Mouse (Mus musculus) stomach, postnatal 0 days (tissue): ENCODE measurements around the gene Phldb1. TPM values are rescaled to one million over a fixed set of nuclear protein-coding genes. Genes with fewer than 3 reads are reported as not detected.

ENCODE experiments used
- ATAC-seq: fragments of 200-750 bp; cut with Nextera tagmentation; 2 replicates; pipeline ENCODE4 v1.8.0; 2017; ENCODE audit not compliant: low FRiP score, low TSS enrichment
- DNase-seq: peaks from one replicate; pipeline ENCODE4 v3.0.0-alpha.2; 2016; ENCODE audit warnings: low spot score
- H3K27ac ChIP-seq: fragments of 300-500 bp; sonication (generic); replicated peaks from 2 replicates; pipeline ENCODE4 v1.5.1; 2014; ENCODE audit warnings: mild to moderate bottlenecking, control low read depth
- H3K27me3 ChIP-seq: fragments of 300-500 bp; sonication (generic); 2 replicates; pipeline ENCODE4 v1.6.1; 2014; ENCODE audit warnings: low read length; ENCODE audit not compliant: control insufficient read depth, insufficient read depth
- H3K36me3 ChIP-seq: fragments of 300-500 bp; sonication (generic); 2 replicates; pipeline ENCODE4 v1.6.1; 2014; ENCODE audit warnings: low read length, mixed read lengths; ENCODE audit not compliant: control insufficient read depth, insufficient read depth
- H3K4me1 ChIP-seq: fragments of 300-500 bp; sonication (generic); replicated peaks from 2 replicates; pipeline ENCODE4 v1.6.1; 2014; ENCODE audit warnings: antibody characterized with exemption; ENCODE audit not compliant: control insufficient read depth, insufficient read depth
- H3K4me2 ChIP-seq: fragments of 300-500 bp; sonication (generic); replicated peaks from 2 replicates; pipeline ENCODE4 v1.6.1; 2014; ENCODE audit warnings: low read depth, mild to moderate bottlenecking, control low read depth, moderate library complexity
- H3K4me3 ChIP-seq: fragments of 300-500 bp; sonication (generic); 2 replicates; pipeline ENCODE4 v1.5.1; 2014; ENCODE audit warnings: low read depth, low read length, control low read depth
- H3K9ac ChIP-seq: fragments of 300-500 bp; sonication (generic); 2 replicates; pipeline ENCODE4 v1.6.1; 2014; ENCODE audit warnings: mild to moderate bottlenecking, low read length, control low read depth, mixed read lengths
- H3K9me3 ChIP-seq: fragments of 300-500 bp; sonication (generic); 2 replicates; pipeline ENCODE4 v1.6.1; 2016; ENCODE audit warnings: low read length; ENCODE audit not compliant: control insufficient read depth
- CTCF ChIP-seq: IDR thresholded peaks from 2 replicates; pipeline ENCODE4 v1.5.1; 2016; ENCODE audit warnings: antibody characterized with exemption, low read depth, mild to moderate bottlenecking, moderate library complexity
- EP300 ChIP-seq: optimal IDR thresholded peaks from 2 replicates; pipeline ENCODE3; 2016; ENCODE audit warnings: antibody characterized with exemption
- WGBS: fragments of 180-500 bp; shearing (Covaris S2); extraction: QIAGEN DNeasy Blood & Tissue Kit; methylation state at CpG from one replicate; pipeline ENCODE4 v1.1.7; 2014; 5-methylcytosine and 5-hydroxymethylcytosine counted together
- polyA plus RNA-seq: library from polyadenylated mRNA; unstranded; fragments of >200 nt; fragmentation: Nextera tagmentation; extraction: Ambion mirVana; gene quantifications from 2 replicates; pipeline ENCODE4 v1.2.1, GENCODE M21; 2015

Phldb1 gene
- polyA plus RNA-seq, 1 experiment from 2014 or later = 14.9 TPM

DNA sequence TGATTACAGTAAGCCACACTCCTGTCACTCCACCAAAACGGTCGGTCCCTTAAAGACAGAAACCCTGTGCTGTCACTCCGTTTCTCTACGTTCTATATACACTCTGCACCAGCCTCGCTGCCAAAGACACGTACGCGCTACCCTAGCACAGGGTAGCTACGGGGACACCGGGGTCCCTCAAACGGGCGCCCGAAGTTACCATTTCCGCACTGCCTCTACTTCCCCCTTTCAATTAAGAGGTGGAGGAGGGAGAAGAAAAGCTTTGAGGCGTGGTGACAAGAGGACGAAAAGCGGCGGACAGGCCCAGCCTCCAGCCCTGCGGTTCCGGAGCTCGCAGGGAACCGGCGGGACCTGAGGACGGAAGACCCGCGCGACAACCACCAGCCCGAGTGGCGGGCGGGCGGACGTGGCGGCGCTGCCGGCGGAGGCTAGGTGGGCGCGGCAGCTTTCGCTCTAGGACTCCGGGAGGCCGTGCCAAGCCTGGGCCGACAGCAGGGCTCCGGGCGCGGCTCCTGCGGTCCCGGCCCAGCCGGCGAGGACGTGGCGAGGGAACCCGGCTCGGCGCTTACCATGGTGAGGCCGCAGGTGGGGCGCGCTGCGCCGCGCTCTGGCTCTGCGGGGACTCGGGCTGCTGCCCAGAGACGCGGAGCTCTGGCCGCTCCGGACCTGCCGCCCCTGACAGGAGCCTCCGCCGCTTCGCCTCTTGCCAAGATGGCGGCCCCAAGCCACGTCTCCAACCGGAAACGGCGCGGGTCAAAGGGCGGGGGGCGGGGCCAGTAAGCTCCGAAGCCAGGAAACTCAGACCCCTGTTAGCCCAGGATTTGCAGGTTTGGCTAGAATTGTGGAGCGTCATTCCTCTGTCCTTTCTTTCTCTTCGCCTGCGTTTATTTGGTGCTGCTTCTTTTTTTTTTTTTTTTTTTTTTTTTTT lies 32.4 kb upstream of the Phldb1 start, which contains the start of the genes Arcn1 and Ift46:
Gene Arcn1 (minus strand): TSS at position 745 of the 928 bp plus-strand sequence.
Gene Ift46 (plus strand): TSS at position 808 of the 928 bp plus-strand sequence.
- peak within 1 kb of the TSS; percentile 98 for H3K27ac ChIP-seq
- H3K4me3 ChIP-seq = peak within 1 kb of the TSS; percentile 98
- H3K9me3 ChIP-seq = no peaks in the 10 kb centered on the region
- peak; percentile 27 for TF ChIP-seq EP300
- TF ChIP-seq CTCF = no peak; the same call in 1 of the 2 replicates
- no peaks in the 10 kb centered on the region for H3K4me1 ChIP-seq
- H3K27me3 ChIP-seq = no peaks in the 10 kb centered on the region
- peak within 1 kb of the TSS; percentile 55 for H3K4me2 ChIP-seq
- DNase-seq (peak; percentile 94), ATAC-seq (peak; percentile 88)
- no peaks in the 10 kb centered on the region for H3K36me3 ChIP-seq
- H3K9ac ChIP-seq = peak within 1 kb of the TSS; percentile 99
- WGBS = under 1% methylated on average over 72 of the region's 82 CpGs

DNA sequence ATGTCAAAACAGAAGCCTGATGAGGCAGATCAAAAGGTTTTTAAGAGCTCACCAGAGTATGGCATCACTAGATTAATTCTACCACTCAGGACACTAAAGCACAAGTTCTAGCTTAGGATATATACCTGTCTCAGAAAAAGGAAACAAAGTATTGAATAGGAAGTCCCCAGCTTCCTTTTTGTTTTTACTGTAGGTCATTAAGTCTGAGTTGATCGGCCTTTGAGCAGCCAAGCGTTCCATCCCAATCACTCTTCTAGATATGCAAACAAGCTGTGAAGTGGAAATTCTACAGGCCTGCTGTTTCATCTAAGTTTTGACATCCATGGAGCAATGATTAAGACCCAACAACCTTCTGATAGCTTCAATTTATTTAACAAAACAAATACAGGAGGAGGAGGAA lies 25.9 kb upstream of the Phldb1 start:
- Histone ChIP-seq H3K9ac (no peak overlapping the region), H3K4me2 (no peak overlapping the region), H3K4me1 (no peaks in the 10 kb centered on the region), H3K27ac (no peak overlapping the region), H3K27me3 (no peaks in the 10 kb centered on the region), H3K9me3 (no peaks in the 10 kb centered on the region), H3K36me3 (peaks cover 8% of the 10 kb centered on the region; the same call in 1 of the 2 replicates), H3K4me3 (no peak overlapping the region)
- DNase-seq (no peak), ATAC-seq (no peak)
- TF ChIP-seq EP300 (no peak), CTCF (no peak)
- 55% methylated on average over 2 of the region's 2 CpGs for WGBS

DNA sequence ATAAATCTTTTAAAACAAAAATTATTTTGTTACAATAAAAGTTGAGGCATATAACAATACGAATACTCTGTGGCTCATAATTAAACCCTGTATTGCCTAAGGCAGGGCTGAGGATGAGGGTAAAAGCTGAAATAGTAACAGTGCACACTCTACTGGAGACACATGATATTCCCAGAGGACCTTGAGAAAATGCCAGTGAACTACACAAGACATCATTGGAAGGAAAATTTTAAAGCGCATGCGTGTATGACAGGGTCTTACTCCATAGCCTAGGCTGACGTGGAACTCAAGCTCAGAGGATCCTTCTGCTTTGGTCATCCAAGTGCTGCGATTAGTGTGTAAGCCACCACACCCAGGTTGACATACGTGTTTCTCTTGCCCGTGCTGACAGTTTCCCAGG lies 13.5 kb upstream of the Phldb1 start:
- DNase-seq (no peak), ATAC-seq (0 out of 2 replicates have a peak, but pooled peaks have one; percentile 45)
- Histone ChIP-seq H3K9ac (no peak overlapping the region), H3K4me1 (no peaks in the 10 kb centered on the region), H3K36me3 (peaks cover 24% of the 10 kb centered on the region), H3K27me3 (no peaks in the 10 kb centered on the region), H3K27ac (no peak overlapping the region), H3K4me2 (no peak overlapping the region), H3K4me3 (no peak overlapping the region), H3K9me3 (no peaks in the 10 kb centered on the region)
- TF ChIP-seq CTCF (peak; percentile 47), EP300 (no peak)
- WGBS = 89% methylated on average over 7 of the region's 7 CpGs

DNA sequence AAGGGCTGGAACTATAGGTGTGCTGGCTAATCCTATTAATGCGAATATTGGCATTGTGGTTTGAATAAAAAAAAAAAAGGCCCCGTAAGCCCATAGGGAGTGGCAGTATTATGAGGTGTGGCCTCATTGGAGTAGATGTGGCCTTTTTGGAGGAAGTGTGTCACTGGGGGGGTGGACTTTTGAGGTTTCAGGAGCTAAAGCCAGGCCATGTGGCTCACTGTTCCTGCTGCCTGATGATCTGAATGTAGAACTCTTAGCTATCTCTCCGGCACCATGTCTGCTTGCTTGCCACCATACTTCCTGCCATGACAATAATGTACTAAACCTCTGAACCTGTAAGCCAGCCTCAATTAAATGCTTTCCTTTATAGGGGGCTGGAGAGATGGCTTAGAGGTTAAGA lies 12.3 kb upstream of the Phldb1 start:
- no peaks in the 10 kb centered on the region for H3K4me1 ChIP-seq
- no peaks in the 10 kb centered on the region for H3K9me3 ChIP-seq
- WGBS = 84% methylated on average over 3 of the region's 3 CpGs
- DNase-seq = no peak
- H3K27me3 ChIP-seq = no peaks in the 10 kb centered on the region
- no peak for ATAC-seq
- no peak overlapping the region for H3K4me2 ChIP-seq
- no peak overlapping the region for H3K4me3 ChIP-seq
- H3K27ac ChIP-seq = no peak overlapping the region
- H3K36me3 ChIP-seq = peaks cover 25% of the 10 kb centered on the region
- TF ChIP-seq EP300 = no peak
- TF ChIP-seq CTCF = no peak
- H3K9ac ChIP-seq = no peak overlapping the region

DNA sequence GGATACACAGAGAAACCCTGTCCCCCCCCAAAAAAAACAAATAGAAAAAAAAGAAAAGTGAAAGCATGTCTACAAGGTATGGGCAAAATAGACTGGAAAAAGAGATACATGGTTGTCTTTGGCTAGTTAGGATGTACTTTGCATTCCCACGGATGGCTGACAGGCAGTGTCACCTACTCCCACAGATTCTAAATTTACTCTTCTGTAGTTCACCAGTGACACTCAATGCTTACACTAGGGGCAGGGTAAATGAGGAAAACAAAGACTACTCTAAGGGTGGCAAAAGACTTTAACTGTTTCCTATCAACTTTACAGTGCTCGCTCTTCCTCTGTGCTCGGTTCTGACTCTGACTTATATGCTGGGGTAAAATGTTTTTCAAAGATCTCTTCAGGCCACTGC lies 11.7 kb upstream of the Phldb1 start:
- Histone ChIP-seq H3K9me3 (no peaks in the 10 kb centered on the region), H3K9ac (no peak overlapping the region), H3K27me3 (no peaks in the 10 kb centered on the region), H3K4me2 (no peak overlapping the region), H3K36me3 (peaks cover 20% of the 10 kb centered on the region), H3K4me3 (no peak overlapping the region), H3K27ac (no peak overlapping the region), H3K4me1 (no peaks in the 10 kb centered on the region)
- TF ChIP-seq CTCF = no peak
- no peak for TF ChIP-seq EP300
- 87% methylated on average over 3 of the region's 3 CpGs for WGBS
- DNase-seq (no peak), ATAC-seq (no peak)

DNA sequence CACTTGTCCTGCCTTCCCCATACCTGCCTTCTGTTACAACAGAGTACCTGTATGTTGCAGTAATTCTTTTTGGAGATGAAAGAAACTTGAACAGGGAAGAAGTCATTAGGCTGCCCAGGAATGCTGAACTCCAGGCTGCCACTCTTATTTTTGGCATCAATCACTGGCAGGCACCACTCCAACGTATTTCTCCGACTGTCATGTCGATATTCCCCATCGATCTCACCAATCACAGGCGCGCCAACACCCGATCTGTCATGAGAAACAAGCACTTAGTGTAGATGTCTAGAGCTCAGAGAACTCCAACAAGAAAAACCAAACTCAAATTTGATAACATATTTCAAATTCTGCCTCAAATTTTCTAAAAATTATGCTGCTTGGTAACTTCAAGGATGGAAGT lies 10.4 kb upstream of the Phldb1 start:
- ATAC-seq (no peak), DNase-seq (no peak)
- no peaks in the 10 kb centered on the region for H3K9me3 ChIP-seq
- no peak overlapping the region for H3K4me3 ChIP-seq
- no peaks in the 10 kb centered on the region for H3K27me3 ChIP-seq
- no peak overlapping the region for H3K9ac ChIP-seq
- H3K4me1 ChIP-seq = no peaks in the 10 kb centered on the region
- no peak for TF ChIP-seq CTCF
- no peak for TF ChIP-seq EP300
- WGBS = 93% methylated on average over 7 of the region's 7 CpGs
- no peak overlapping the region for H3K4me2 ChIP-seq
- H3K36me3 ChIP-seq = peaks cover 14% of the 10 kb centered on the region
- no peak overlapping the region for H3K27ac ChIP-seq
